Mouse (Mus musculus) liver, adult 2 months (tissue): Measurements from ENCODE around the gene Sh3bp5.

Experiments
- CTCF ChIP-seq: fragments of 200-500 bp; IDR thresholded peaks from 2 replicates; pipeline ENCODE4 v1.5.1; 2011; ENCODE audit warnings: low read depth, low read length, control low read depth
- POLR2A ChIP-seq: fragments of 200-500 bp; IDR thresholded peaks from 2 replicates; pipeline ENCODE4 v1.6.1; 2011; ENCODE audit warnings: low read length, control low read depth; ENCODE audit not compliant: insufficient read depth; ENCODE audit errors: extremely low read depth

DNA sequence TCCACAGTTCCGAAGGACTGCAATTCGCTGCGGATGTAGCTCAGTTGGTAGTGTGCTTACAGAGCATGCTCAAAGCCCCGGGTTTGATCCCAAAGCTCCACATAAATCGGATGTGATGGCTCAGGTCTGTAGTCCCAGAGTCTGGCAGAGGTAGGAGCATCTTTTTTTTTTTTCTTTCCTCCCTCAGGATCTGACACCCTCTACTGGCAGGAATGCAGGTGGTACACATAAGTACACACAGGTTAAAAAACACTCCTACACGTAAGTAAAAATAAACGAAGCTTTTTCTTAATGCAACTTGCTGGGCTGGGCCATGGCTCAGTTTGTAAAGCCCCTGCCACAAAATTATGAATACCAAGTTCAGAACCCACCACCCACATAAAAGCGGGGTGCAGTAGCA is 28.3 kb upstream of the Sh3bp5 start:
- TF ChIP-seq CTCF (peak; percentile 20; the same call in 1 of the 2 replicates), POLR2A (no peak)
